Mouse (Mus musculus) left cerebral cortex, postnatal 25 days (tissue): Measurements from ENCODE around the gene Lrrc57. TPM values are rescaled to one million over a fixed set of nuclear protein-coding genes. Genes with fewer than 3 reads are reported as not detected.

Experiments
- DNase-seq, 2 experiments: peaks; one replicate each; pipeline ENCODE4 v3.0.0; 2022; ENCODE audit warnings: low spot score in 2 of 2, mixed read lengths in 1 of 2
- intact Hi-C: fragments of 180-260 bp; cut with DNase I; formaldehyde crosslinking; loops from one replicate; pipeline ENCODE4 v1.15.1; 2025
- total RNA-seq, 2 experiments: library from RNA; stranded (reverse); gene quantifications; 2 replicates each; pipeline ENCODE4 v1.2.3; 2021

Lrrc57 gene
- total RNA-seq, 2 experiments from 2014 or later = 40.6 to 46.8 TPM

- intact Hi-C loops = loop anchor here (5.0 kb wide), 1 partner anchor 171 kb away; no protein-coding TSS in a partner anchor
These were observed 47.8 kb downstream of the Lrrc57 start for GRCm38 (mm10) chr2:120561524-120561923.

GRCm38 (mm10) chr2:120558813-120559212, 50.5 kb downstream of the Lrrc57 start:
- intact Hi-C loops = no loop called here
- no peak for DNase-seq

More at GRCm38 (mm10) chr2:120561524-120561923, 47.8 kb downstream of the Lrrc57 start:
- no peak for DNase-seq

- intact Hi-C loops = no loop called here
These were observed 52.5 kb downstream of the Lrrc57 start for GRCm38 (mm10) chr2:120556868-120557267.

More at GRCm38 (mm10) chr2:120556868-120557267, 52.5 kb downstream of the Lrrc57 start:
- no peak for DNase-seq

Other genes starting within 250 kb of the Lrrc57 start
- gene Ganc, start 205.6 kb downstream of the Lrrc57 start, total RNA-seq = 10 to 100 TPM; 12.6 to 15.7 TPM
- 10 to 100 TPM; 41.3 to 44.4 TPM for gene Tmem87a, start 205.4 kb downstream of the Lrrc57 start, total RNA-seq
- gene Capn3, start 153.5 kb downstream of the Lrrc57 start, total RNA-seq = 1 to 10 TPM; 5.8 to 6.7 TPM
- 100 to 1,000 TPM; 148 to 150 TPM for gene Zfp106, start 45.7 kb downstream of the Lrrc57 start, total RNA-seq
- 10 to 100 TPM; 15.9 to 24.3 TPM for gene Snap23, start 41.8 kb downstream of the Lrrc57 start, total RNA-seq
- gene Haus2, start 137 bp downstream of the Lrrc57 start, total RNA-seq = 10 to 100 TPM; 14.8 to 15.6 TPM
- gene Stard9, start 19.6 kb upstream of the Lrrc57 start, total RNA-seq = 1 to 10 TPM; 7.1 to 9.3 TPM
- gene Cdan1, start 240.6 kb upstream of the Lrrc57 start, total RNA-seq = 10 to 100 TPM; 24.1 to 26.6 TPM
- 10 to 100 TPM; 87.8 to 88.5 TPM for gene Ttbk2, start 241.1 kb upstream of the Lrrc57 start, total RNA-seq